ENCODE assay signal across 10 mouse cellular contexts in the genomic region with DNA sequence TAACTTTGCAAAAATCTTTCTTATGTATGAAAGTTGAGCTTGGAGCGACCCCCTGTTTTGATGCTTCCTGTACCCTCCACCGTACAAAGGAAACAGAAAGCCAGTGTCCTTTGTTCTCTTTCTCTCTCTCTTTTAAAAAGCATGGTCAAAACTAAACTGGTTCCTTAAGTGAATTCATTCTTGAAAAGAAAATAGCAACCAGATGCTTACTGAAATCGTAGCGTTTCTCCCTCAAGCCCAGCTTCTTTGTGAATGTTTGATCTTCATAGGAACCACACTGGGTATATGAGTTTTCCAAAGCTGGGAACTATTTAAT. TPM values are rescaled to one million over a fixed set of nuclear protein-coding genes. Genes with fewer than 3 reads are reported as not detected.
DNase-seq lines count a peak whose midpoint lies in the region; ATAC-seq and TF ChIP-seq lines count a peak whose summit lies in the region.
"Had no signal": no experiment of that assay in that cellular context is flagged by ENCODE, and none has a peak within 500 bp of the region (broad histone marks: within the 10 kb centered on the region; RNA-seq: fewer than 3 reads in every experiment).

No protein-coding gene starts in this region.

- intact Hi-C loops in left cerebral cortex, postnatal 10 days (cut with DNase I), result no loop called here

- H3K27me3 ChIP-seq in heart, embryonic 15.5 days, result no peaks in the 10 kb centered on the region
- H3K27me3 ChIP-seq in embryonic facial prominence, embryonic 12.5 days, result no peaks in the 10 kb centered on the region
- H3K27me3 ChIP-seq in hindbrain, postnatal 0 days (ENCODE audit: insufficient read depth, low read length), result no peaks in the 10 kb centered on the region
- H3K27me3 ChIP-seq in midbrain, embryonic 13.5 days, result no peaks in the 10 kb centered on the region
- H3K27me3 ChIP-seq: CH12.LX had no signal

- no peak for TF ChIP-seq CTCF in hindbrain, postnatal 0 days (IDR thresholded peaks at IDR 0.05; ENCODE audit: low read depth)

- no peak for ATAC-seq in heart, embryonic 15.5 days (replicated peaks; ENCODE audit: insufficient number of reproducible peaks, insufficient read depth, low FRiP score, low read depth)
- ATAC-seq in embryonic facial prominence, embryonic 12.5 days (ENCODE audit: insufficient number of reproducible peaks, insufficient read depth, low FRiP score, low TSS enrichment), result no peak
- no peak for ATAC-seq in hindbrain, postnatal 0 days
- 0 out of 2 replicates have a peak, but pooled peaks have one; percentile 34 for ATAC-seq in midbrain, embryonic 13.5 days

- DNase-seq in heart, postnatal 4 days, result no peak
- DNase-seq in hindbrain, postnatal 0 days (ENCODE audit: low spot score), result no peak
- DNase-seq in ovary, postnatal 10 days (ENCODE audit: low spot score), result no peak
- DNase-seq in left cerebral cortex, postnatal 10 days (ENCODE audit: extremely low spot score in 1 of 2, low spot score in 2 of 2), result no peak
- DNase-seq in lung, postnatal 14 days, result no peak
- DNase-seq: right cerebral cortex, postnatal 25 days had no signal

- no peak overlapping the region for H3K9ac ChIP-seq in heart, embryonic 15.5 days
- H3K9ac ChIP-seq in embryonic facial prominence, embryonic 12.5 days, result 0 out of 2 replicates have a peak overlapping the region, but pooled peaks have one; percentile 15
- H3K9ac ChIP-seq in hindbrain, postnatal 0 days (replicated peaks; ENCODE audit: low read length), result no peak overlapping the region
- no peak overlapping the region for H3K9ac ChIP-seq in midbrain, embryonic 13.5 days (replicated peaks)

- no peaks in the 10 kb centered on the region for H3K36me3 ChIP-seq in heart, embryonic 15.5 days
- no peaks in the 10 kb centered on the region for H3K36me3 ChIP-seq in embryonic facial prominence, embryonic 12.5 days
- no peaks in the 10 kb centered on the region for H3K36me3 ChIP-seq in hindbrain, postnatal 0 days (ENCODE audit: insufficient read depth, low read length)
- H3K36me3 ChIP-seq in midbrain, embryonic 13.5 days, result no peaks in the 10 kb centered on the region

- no peaks in the 10 kb centered on the region for H3K9me3 ChIP-seq in heart, embryonic 15.5 days (replicated peaks)
- no peaks in the 10 kb centered on the region for H3K9me3 ChIP-seq in embryonic facial prominence, embryonic 12.5 days
- no peaks in the 10 kb centered on the region for H3K9me3 ChIP-seq in hindbrain, postnatal 0 days (ENCODE audit: low read length)
- no peaks in the 10 kb centered on the region for H3K9me3 ChIP-seq in midbrain, embryonic 13.5 days

- peak overlapping the region; percentile 36 for H3K4me2 ChIP-seq in heart, embryonic 15.5 days
- peak overlapping the region; percentile 44 for H3K4me2 ChIP-seq in embryonic facial prominence, embryonic 12.5 days (replicated peaks)
- peak overlapping the region; percentile 53 for H3K4me2 ChIP-seq in hindbrain, postnatal 0 days (ENCODE audit: low read depth, low read length)
- peak overlapping the region; percentile 40 for H3K4me2 ChIP-seq in midbrain, embryonic 13.5 days (replicated peaks)

- H3K4me3 ChIP-seq in heart, embryonic 15.5 days, result peak overlapping the region; percentile 6; the same call in 1 of the 2 replicates
- peak overlapping the region; percentile 19 for H3K4me3 ChIP-seq in embryonic facial prominence, embryonic 12.5 days
- H3K4me3 ChIP-seq in hindbrain, postnatal 0 days (ENCODE audit: low read length), result peak overlapping the region; percentile 23
- H3K4me3 ChIP-seq in midbrain, embryonic 13.5 days (replicated peaks), result peak overlapping the region; percentile 20; the same call in 1 of the 2 replicates

- peak overlapping the region; percentile 37 for H3K27ac ChIP-seq in heart, embryonic 15.5 days
- peak overlapping the region; percentile 91 for H3K27ac ChIP-seq in embryonic facial prominence, embryonic 12.5 days
- no peak overlapping the region for H3K27ac ChIP-seq in hindbrain, postnatal 0 days
- no peak overlapping the region for H3K27ac ChIP-seq in midbrain, embryonic 13.5 days

- no peaks in the 10 kb centered on the region for H3K4me1 ChIP-seq in heart, embryonic 15.5 days (replicated peaks)
- H3K4me1 ChIP-seq in embryonic facial prominence, embryonic 12.5 days, result peaks cover 17% of the 10 kb centered on the region; the same call in 1 of the 2 replicates
- H3K4me1 ChIP-seq in hindbrain, postnatal 0 days (ENCODE audit: insufficient read depth, low read length), result no peaks in the 10 kb centered on the region
- H3K4me1 ChIP-seq in midbrain, embryonic 13.5 days (replicated peaks), result peaks cover 10% of the 10 kb centered on the region

- 47% methylated on average over 4 of the region's 4 CpGs for WGBS in heart, embryonic 15.5 days
- WGBS in embryonic facial prominence, embryonic 12.5 days, result 4% methylated on average over 4 of the region's 4 CpGs
- 16% methylated on average over 4 of the region's 4 CpGs for WGBS in hindbrain, postnatal 0 days
- 18% methylated on average over 4 of the region's 4 CpGs for WGBS in midbrain, embryonic 13.5 days

RNA-seq across cellular contexts. Expression of a gene that starts 40.6 kb away (rescaled TPM):
- polyA plus RNA-seq in heart, embryonic 15.5 days (2015; fragmentation: Nextera tagmentation; extraction: Ambion mirVana), result 4.7 and 5.7 TPM in 2 replicates
- total RNA-seq in heart, postnatal 4 days (2021), result 1 to 10 TPM; 7.2 to 9.9 TPM
- polyA plus RNA-seq in embryonic facial prominence, embryonic 12.5 days (2016; fragmentation: Nextera tagmentation; extraction: Ambion mirVana), result 34.7 and 35.9 TPM in 2 replicates
- 2.6 and 4.6 TPM in 2 replicates for total RNA-seq in hindbrain, postnatal 0 days (2014; rRNA removed)
- 2.5 and 3.1 TPM in 2 replicates for polyA plus RNA-seq in hindbrain, postnatal 0 days (2015; fragmentation: Nextera tagmentation; extraction: Ambion mirVana)
- polyA plus RNA-seq in midbrain, embryonic 13.5 days (2015; fragmentation: Nextera tagmentation; extraction: Ambion mirVana), result 2.8 and 3.2 TPM in 2 replicates
- 1 to 10 TPM; 1.9 to 2.0 TPM for total RNA-seq in left cerebral cortex, postnatal 10 days (2021)

Comparison
In these comparisons a context has a peak if more than half of its experiments do, and no peak if none do; other contexts are left out.
1. H3K27ac ChIP-seq: peak in heart, embryonic 15.5 days (single experiment) and embryonic facial prominence, embryonic 12.5 days (single experiment); none in hindbrain, postnatal 0 days (single experiment) and midbrain, embryonic 13.5 days (single experiment).
2. Peak in every context shown above with its lines, with median percentiles within 50 percentile points of each other: H3K4me2 ChIP-seq and H3K4me3 ChIP-seq.